Mouse (Mus musculus) stomach, postnatal 0 days (tissue): ENCODE results near the gene Clic5.

Source experiments
- CTCF ChIP-seq: IDR thresholded peaks from 2 replicates; pipeline ENCODE4 v1.5.1; 2016; ENCODE audit warnings: antibody characterized with exemption, low read depth, mild to moderate bottlenecking, moderate library complexity
- EP300 ChIP-seq: optimal IDR thresholded peaks from 2 replicates; pipeline ENCODE3; 2016; ENCODE audit warnings: antibody characterized with exemption

DNA sequence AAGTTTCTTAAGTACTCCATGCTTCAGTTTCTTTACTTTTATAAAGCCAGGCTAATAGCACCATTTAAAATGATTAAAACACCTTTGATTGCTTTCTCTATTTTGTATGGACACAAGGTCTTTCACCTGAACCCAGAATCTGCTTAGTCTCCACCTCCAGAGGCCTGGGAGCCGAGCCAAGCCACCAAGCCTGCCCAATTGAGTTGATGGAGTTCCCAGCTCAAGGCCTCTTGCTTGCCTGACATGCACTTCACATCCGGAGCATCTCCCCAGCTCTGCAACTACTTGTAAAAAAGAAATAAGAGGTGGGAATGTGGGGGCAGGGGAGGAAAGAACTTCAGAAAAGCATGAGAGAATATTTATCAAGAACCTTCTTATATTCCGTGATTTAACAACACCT, 1.5 kb upstream of the Clic5 start:
- TF ChIP-seq CTCF (no peak), EP300 (no peak)
